Mouse (Mus musculus) myocyte (in vitro differentiated cells): ENCODE measurements around the gene Dhrs4.

ENCODE experiments used
- CEBPB ChIP-seq: IDR thresholded peaks from 2 replicates; pipeline ENCODE4 v1.6.1; 2011; ENCODE audit warnings: mild to moderate bottlenecking, moderate library complexity; ENCODE audit not compliant: poor library complexity, insufficient read depth, severe bottlenecking
- E2F4 ChIP-seq: IDR thresholded peaks from one replicate; pipeline ENCODE4 v1.6.1; 2011; ENCODE audit warnings: mild to moderate bottlenecking, control low read depth, moderate library complexity; ENCODE audit not compliant: insufficient read depth
- MAX ChIP-seq: IDR thresholded peaks from one replicate; pipeline ENCODE4 v1.6.1; 2011; ENCODE audit warnings: low read depth, mild to moderate bottlenecking, control low read depth
- MYOD1 ChIP-seq, 3 experiments: IDR thresholded peaks; one replicate each; pipeline ENCODE4 v1.6.1; 2011; ENCODE audit warnings: control low read depth in 2 of 3, low read depth in 2 of 3, mild to moderate bottlenecking in 2 of 3, moderate library complexity in 1 of 3; ENCODE audit not compliant: insufficient read length in 2 of 3, control insufficient read depth in 1 of 3
- MYOG ChIP-seq, 3 experiments: IDR thresholded peaks; one replicate each; pipeline ENCODE4 v1.6.1; 2011; ENCODE audit warnings: control low read depth in 2 of 3, low read depth in 2 of 3, mild to moderate bottlenecking in 2 of 3; ENCODE audit not compliant: insufficient read length in 2 of 3, control insufficient read depth in 1 of 3, insufficient read depth in 1 of 3
- POLR2A ChIP-seq: IDR thresholded peaks from one replicate; pipeline ENCODE4 v1.6.1; 2011; ENCODE audit warnings: low read depth, mild to moderate bottlenecking, control low read depth, moderate library complexity; ENCODE audit not compliant: insufficient read length
- POLR2AphosphoS2 ChIP-seq: IDR thresholded peaks from one replicate; pipeline ENCODE4 v1.6.1; 2011; ENCODE audit warnings: low read depth, control low read depth; ENCODE audit not compliant: insufficient read length
- REST ChIP-seq: IDR thresholded peaks from one replicate; pipeline ENCODE4 v1.6.1; 2011; ENCODE audit warnings: mild to moderate bottlenecking, control low read depth, moderate library complexity; ENCODE audit not compliant: insufficient read depth, insufficient read length
- SRF ChIP-seq: IDR thresholded peaks from one replicate; pipeline ENCODE4 v1.6.1; 2011; ENCODE audit warnings: low read depth; ENCODE audit not compliant: control insufficient read depth, insufficient read length
- TCF12 ChIP-seq: IDR thresholded peaks from one replicate; pipeline ENCODE4 v1.6.1; 2011; ENCODE audit warnings: mild to moderate bottlenecking, control low read depth; ENCODE audit not compliant: poor library complexity, insufficient read depth, severe bottlenecking
- TCF3 ChIP-seq: IDR thresholded peaks from one replicate; pipeline ENCODE4 v1.6.1; 2011; ENCODE audit warnings: low read depth, control low read depth; ENCODE audit not compliant: insufficient read length
- USF1 ChIP-seq: IDR thresholded peaks from one replicate; pipeline ENCODE4 v1.6.1; 2011; ENCODE audit warnings: low read depth, mild to moderate bottlenecking, control low read depth, moderate library complexity

DNA sequence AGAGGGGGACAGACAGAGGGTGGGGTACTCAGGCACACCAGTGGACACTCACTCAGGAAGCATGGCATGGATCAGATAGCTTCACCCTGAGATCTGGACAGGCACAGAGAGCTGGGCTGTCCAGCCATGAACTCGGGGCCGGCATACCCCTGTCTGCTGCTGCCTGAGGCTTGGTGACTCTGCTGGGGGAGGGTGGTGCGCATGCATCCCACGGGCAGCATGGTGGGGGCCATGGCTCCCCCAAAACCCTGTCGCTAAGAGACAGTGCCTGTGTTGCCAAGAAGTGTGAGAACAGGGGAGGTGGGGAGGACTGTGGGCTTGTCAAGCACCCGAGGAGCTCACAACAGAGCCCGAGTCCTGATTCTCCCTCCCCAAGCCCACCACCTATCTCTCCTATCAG lies 32.5 kb downstream of the Dhrs4 start:
- no peak for TF ChIP-seq POLR2A
- TF ChIP-seq MYOD1 (IDR thresholded peaks at IDR 0.05; ENCODE audit: control insufficient read depth in 1 of 3, insufficient read length in 2 of 3, low read depth in 2 of 3) = no peak
- TF ChIP-seq USF1 = no peak
- no peak for TF ChIP-seq SRF
- TF ChIP-seq E2F4 = no peak
- TF ChIP-seq MAX = no peak
- no peak for TF ChIP-seq MYOG (IDR thresholded peaks at IDR 0.05; ENCODE audit: control insufficient read depth in 1 of 3, insufficient read depth in 1 of 3, insufficient read length in 2 of 3, low read depth in 2 of 3)
- no peak for TF ChIP-seq TCF12
- no peak for TF ChIP-seq POLR2AphosphoS2
- no peak for TF ChIP-seq CEBPB
- no peak for TF ChIP-seq TCF3
- TF ChIP-seq REST = no peak
